Mouse (Mus musculus): Measurements from ENCODE around the gene Tra2b. TPM values are rescaled to one million over a fixed set of nuclear protein-coding genes. Genes with fewer than 3 reads are reported as not detected.

Gene Tra2b
- polyA plus RNA-seq (2012; rRNA removed), result 54.2 and 56.4 TPM in 2 replicates

GRCm38 (mm10) chr16:22265849-22266376, at the start of gene Tra2b:
TSS of gene Tra2b (minus strand) at chr16:22266005.

Other genes with a start within 250 kb of the Tra2b start
- 3.7 and 5.1 TPM in 2 replicates for gene Igf2bp2, start 102.7 kb downstream of the Tra2b start, polyA plus RNA-seq (2012; rRNA removed)
- 2.9 TPM in 2 replicates for gene Etv5, start 173.7 kb upstream of the Tra2b start, polyA plus RNA-seq (2012; rRNA removed)